Mouse (Mus musculus) Patski (cell line): ENCODE data around the gene Bmp3. TPM values are rescaled to one million over a fixed set of nuclear protein-coding genes. Genes with fewer than 3 reads are reported as not detected.
A peak's percentile ranks its signal among the peaks of the same experiment; 100 is the strongest.

Experiments used
- ATAC-seq: fragments of 100-300 bp; one replicate; pipeline ENCODE4 v1.8.0; 2021
- CTCF ChIA-PET: fragments of 350-600 bp; sonication (Branson Sonifier 250); formaldehyde crosslinking; loops from one replicate; lab custom pipeline; 2022; ENCODE audit warnings: inconsistent platforms; lab: Charles Lee
- POLR2A ChIA-PET: fragments of 350-600 bp; sonication (Branson Sonifier 250); formaldehyde crosslinking; loops from one replicate; lab custom pipeline; 2022; ENCODE audit warnings: antibody characterized with exemption, inconsistent platforms; lab: Charles Lee
- DNase-seq: peaks from one replicate; pipeline ENCODE4 v3.0.0-alpha.2; 2011; ENCODE audit warnings: low read depth, low spot score
- H3K27me3 ChIP-seq: fragments of 371-371 bp; one replicate; pipeline ENCODE4 v1.5.1; 2021
- CTCF ChIP-seq: fragments of 100-300 bp; IDR thresholded peaks from one replicate; pipeline ENCODE4 v1.5.1; 2021
- in situ Hi-C: fragments of 300-500 bp; cut with MboI; formaldehyde crosslinking; loops from 3 replicates; pipeline ENCODE4 v1.11.1; 2018; ENCODE audit warnings: low pct_unique_long_range_greater_than_20kb, mixed read lengths
- polyA plus RNA-seq: library from polyadenylated mRNA; unstranded; gene quantifications from one replicate; pipeline ENCODE4 v1.2.3, GENCODE M21; 2021

The Bmp3 gene
- polyA plus RNA-seq, 1 experiment from 2014 or later: 1.8 TPM

GRCm38 (mm10) chr5:98844664-98845063 is 9.6 kb upstream of the Bmp3 start:
- no peaks in the 10 kb centered on the region for H3K27me3 ChIP-seq
- no peak for TF ChIP-seq CTCF
- no peak for ATAC-seq
- POLR2A ChIA-PET: interaction anchor here (0.5 to 0.6 kb wide), 3 partner anchors 29 to 1993 kb away, joined by 3 to 6 read pairs (median 3); no protein-coding TSS in a partner anchor
- CTCF ChIA-PET: interaction anchor here (0.7 to 1.6 kb wide), 3 partner anchors 11 to 80 kb away, joined by 3 read pairs; no protein-coding TSS in a partner anchor
- DNase-seq: no peak
- in situ Hi-C loops: no loop called here

- TF ChIP-seq CTCF: no peak
- POLR2A ChIA-PET: interaction anchor here (1.4 kb wide), 1 partner anchor 9 kb away, joined by 7 read pairs; no protein-coding TSS in a partner anchor
- CTCF ChIA-PET: interaction anchor here (1.3 to 13.8 kb wide), 4 partner anchors 9 to 509 kb away, joined by 3 to 216 read pairs (median 5); no protein-coding TSS in a partner anchor
- DNase-seq: no peak
- ATAC-seq: peak; percentile 79
- no peaks in the 10 kb centered on the region for H3K27me3 ChIP-seq
- in situ Hi-C loops: no loop called here
Measured at GRCm38 (mm10) chr5:98854627-98855564, 681 bp downstream of the Bmp3 start.

GRCm38 (mm10) chr5:98855741-98856140 is 1.5 kb downstream of the Bmp3 start:
- no peak for DNase-seq
- in situ Hi-C loops: no loop called here
- POLR2A ChIA-PET: interaction anchor here (1.4 kb wide), 1 partner anchor 8 kb away, joined by 7 read pairs; no protein-coding TSS in a partner anchor

GRCm38 (mm10) chr5:98856356-98856755 is 2.1 kb downstream of the Bmp3 start:
- POLR2A ChIA-PET: no interaction called here
- TF ChIP-seq CTCF: no peak
- DNase-seq (no peak), ATAC-seq (no peak)
- in situ Hi-C loops: no loop called here
- no peaks in the 10 kb centered on the region for H3K27me3 ChIP-seq
- CTCF ChIA-PET: interaction anchor here (1.3 to 13.8 kb wide), 4 partner anchors 7 to 510 kb away, joined by 3 to 216 read pairs (median 5); no protein-coding TSS in a partner anchor

More at GRCm38 (mm10) chr5:98855741-98856140, 1.5 kb downstream of the Bmp3 start:
- H3K27me3 ChIP-seq: no peaks in the 10 kb centered on the region
- ATAC-seq: no peak
- CTCF ChIA-PET: interaction anchor here (1.3 to 13.8 kb wide), 4 partner anchors 8 to 509 kb away, joined by 3 to 216 read pairs (median 5); no protein-coding TSS in a partner anchor
- TF ChIP-seq CTCF: peak; percentile 13

- peak; percentile 61 for TF ChIP-seq CTCF
- DNase-seq (peak; percentile 19), ATAC-seq (no peak)
- no peaks in the 10 kb centered on the region for H3K27me3 ChIP-seq
- in situ Hi-C loops: loop anchor here (5.0 kb wide), 2 partner anchors 437 to 517 kb away; no protein-coding TSS in a partner anchor
- ChIA-PET POLR2A (interaction anchor here (0.5 to 2.0 kb wide), 5 partner anchors 9 to 514 kb away, joined by 3 to 9 read pairs (median 4); no protein-coding TSS in a partner anchor), CTCF (interaction anchor here (0.6 to 13.8 kb wide), 24 partner anchors 9 to 518 kb away, joined by 3 to 216 read pairs (median 4); partner anchors contain the start of gene Bmp3)
Measured at GRCm38 (mm10) chr5:98863891-98864290, 9.7 kb downstream of the Bmp3 start.

GRCm38 (mm10) chr5:98865146-98865545 is 10.9 kb downstream of the Bmp3 start:
- CTCF ChIA-PET: interaction anchor here (2.6 to 13.8 kb wide), 2 partner anchors 8 to 519 kb away, joined by 15 to 216 read pairs; no protein-coding TSS in a partner anchor
- in situ Hi-C loops: no loop called here

GRCm38 (mm10) chr5:98876056-98876455 is 21.8 kb downstream of the Bmp3 start:
- no peak for TF ChIP-seq CTCF
- ATAC-seq: no peak
- CTCF ChIA-PET: interaction anchor here (1.1 to 5.4 kb wide), 6 partner anchors 9 to 536 kb away, joined by 3 to 80 read pairs (median 4); no protein-coding TSS in a partner anchor
- no peaks in the 10 kb centered on the region for H3K27me3 ChIP-seq
- POLR2A ChIA-PET: no interaction called here
- in situ Hi-C loops: loop anchor here (10.0 kb wide), 1 partner anchor 681 kb away; no protein-coding TSS in a partner anchor
- no peak for DNase-seq

More at GRCm38 (mm10) chr5:98865146-98865545, 10.9 kb downstream of the Bmp3 start:
- no peak for DNase-seq
- no peaks in the 10 kb centered on the region for H3K27me3 ChIP-seq
- TF ChIP-seq CTCF: no peak
- POLR2A ChIA-PET: no interaction called here
- no peak for ATAC-seq

GRCm38 (mm10) chr5:98878891-98879290 is 24.7 kb downstream of the Bmp3 start:
- no peaks in the 10 kb centered on the region for H3K27me3 ChIP-seq
- CTCF ChIA-PET: interaction anchor here (0.6 to 5.4 kb wide), 18 partner anchors 11 to 675 kb away, joined by 3 to 80 read pairs (median 5); partner anchors contain the start of gene Cfap299
- TF ChIP-seq CTCF: peak; percentile 94
- no peak for DNase-seq
- POLR2A ChIA-PET: no interaction called here
- ATAC-seq: peak; percentile 67
- in situ Hi-C loops: loop anchor here (10.0 kb wide), 1 partner anchor 684 kb away; no protein-coding TSS in a partner anchor

- DNase-seq (no peak), ATAC-seq (no peak)
- in situ Hi-C loops: loop anchor here (5.0 kb wide), 1 partner anchor 1760 kb away; no protein-coding TSS in a partner anchor
Measured at GRCm38 (mm10) chr5:98882096-98882495, 27.9 kb downstream of the Bmp3 start.

More at GRCm38 (mm10) chr5:98882096-98882495, 27.9 kb downstream of the Bmp3 start:
- CTCF ChIA-PET: interaction anchor here (0.8 to 2.2 kb wide), 5 partner anchors 10 to 539 kb away, joined by 3 to 4 read pairs (median 4); no protein-coding TSS in a partner anchor
- POLR2A ChIA-PET: interaction anchor here (0.5 kb wide), 1 partner anchor 62 kb away, joined by 3 read pairs; no protein-coding TSS in a partner anchor
- no peaks in the 10 kb centered on the region for H3K27me3 ChIP-seq
- TF ChIP-seq CTCF: no peak
